Mouse (Mus musculus) ovary, adult 10 weeks (tissue): ENCODE measurements around the gene Mthfd2. TPM values are rescaled to one million over a fixed set of nuclear protein-coding genes. Genes with fewer than 3 reads are reported as not detected.

Experiments used
- polyA plus RNA-seq: library from polyadenylated mRNA; stranded (reverse); fragments of 350-450 nt; fragmentation: Illumina TruSeq; extraction: RNeasy Lipid Tissue Mini Kit (QIAGEN cat#74804); gene quantifications from one replicate; pipeline ENCODE4 v1.2.3, GENCODE M21; 2014

Mthfd2 gene
- polyA plus RNA-seq = 7.9 TPM

DNA sequence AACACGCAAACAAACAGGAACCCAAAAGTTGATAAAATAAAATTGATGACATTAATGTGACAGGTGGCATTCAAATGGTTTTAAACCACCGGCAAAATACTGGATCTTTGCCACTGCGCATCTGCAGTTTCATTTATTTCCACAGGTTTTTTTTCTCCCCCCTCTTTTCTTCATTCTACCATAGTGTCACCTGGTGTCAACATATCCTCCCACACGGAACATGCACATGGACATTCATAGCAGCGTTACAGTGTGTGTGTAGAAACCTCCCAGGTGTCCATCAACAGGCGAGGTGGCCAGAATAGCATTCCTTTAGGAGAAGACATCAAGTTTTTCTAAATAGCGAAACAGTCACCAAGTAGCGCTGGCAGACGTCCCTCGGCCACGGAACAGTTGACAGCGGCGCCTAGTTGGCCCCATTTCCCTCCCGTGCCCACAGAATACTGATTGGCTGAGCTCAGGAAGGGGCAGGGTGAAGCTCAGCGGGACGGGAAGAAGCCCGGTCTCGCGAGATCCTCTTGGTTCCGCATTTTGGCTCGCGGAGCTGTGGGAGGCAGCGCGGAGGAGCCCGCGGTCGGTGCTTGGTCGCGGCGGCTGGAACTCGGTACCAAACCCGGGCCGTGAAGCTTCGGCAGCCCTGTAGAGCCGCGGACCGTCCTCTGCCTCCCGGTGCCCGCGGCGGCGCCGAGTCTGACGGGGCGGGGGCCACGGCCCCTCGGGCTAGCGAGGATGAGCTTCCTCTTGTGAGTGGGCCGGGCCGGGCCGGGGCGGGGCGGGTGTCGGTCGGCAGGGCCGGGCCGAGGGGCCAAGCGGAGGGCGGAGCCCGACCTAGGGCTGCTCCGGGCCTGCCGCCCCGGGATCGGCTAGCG lies at the start of gene Mthfd2, which contains the start of gene Mob1a:
Gene Mthfd2 (minus strand): TSS at position 384 of the 869 bp plus-strand sequence.
Gene Mob1a (plus strand): TSS at position 492 of the 869 bp plus-strand sequence.

DNA sequence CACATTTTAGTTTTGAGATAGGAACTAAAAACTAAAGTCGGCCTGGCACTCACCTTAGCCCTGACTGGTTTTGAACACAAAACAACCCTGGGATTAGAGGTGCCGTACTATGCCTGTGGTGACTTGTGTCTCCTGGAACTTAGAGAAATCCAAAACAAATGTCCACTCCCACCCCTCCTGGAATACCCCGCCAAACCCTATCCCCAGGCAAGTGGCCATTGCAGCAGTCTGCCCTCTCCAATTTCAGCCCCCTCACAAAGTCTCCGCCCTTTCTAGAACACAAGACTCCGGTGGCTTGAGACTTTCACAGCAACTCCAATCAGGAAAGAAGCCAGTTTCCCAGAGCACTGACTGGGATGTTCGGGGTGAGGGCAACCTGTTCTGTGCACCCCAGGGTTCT lies 23.2 kb upstream of the Mthfd2 start, which contains the start of gene Bola3:
Gene Bola3 (plus strand): TSS at position 275 of the 400 bp plus-strand sequence.

Other genes with a start within 250 kb of the Mthfd2 start
- gene Pcgf1, start 248.0 kb downstream of the Mthfd2 start, polyA plus RNA-seq = 4.1 TPM
- not detected for gene Lbx2, start 239.5 kb downstream of the Mthfd2 start, polyA plus RNA-seq
- gene Ccdc142, start 224.3 kb downstream of the Mthfd2 start, polyA plus RNA-seq = not detected
- 1.2 TPM for gene Gm42688, start 224.3 kb downstream of the Mthfd2 start, polyA plus RNA-seq
- gene Mrpl53, start 216.9 kb downstream of the Mthfd2 start, polyA plus RNA-seq = 26.1 TPM
- 3.6 TPM for gene Mogs, start 210.4 kb downstream of the Mthfd2 start, polyA plus RNA-seq
- 1.7 TPM for gene Wbp1, start 204.3 kb downstream of the Mthfd2 start, polyA plus RNA-seq
- gene Ino80b, start 200.5 kb downstream of the Mthfd2 start, polyA plus RNA-seq = not detected
- gene Rtkn, start 190.4 kb downstream of the Mthfd2 start, polyA plus RNA-seq = not detected
- 0.40 TPM for gene Wdr54, start 169.5 kb downstream of the Mthfd2 start, polyA plus RNA-seq
- gene 1700003E16Rik, start 169.5 kb downstream of the Mthfd2 start, polyA plus RNA-seq = not detected
- gene Dctn1, start 160.0 kb downstream of the Mthfd2 start, polyA plus RNA-seq = 10.8 TPM
- gene Slc4a5, start 106.1 kb downstream of the Mthfd2 start, polyA plus RNA-seq = 0.34 TPM
- gene Mob1a, start 108 bp upstream of the Mthfd2 start, polyA plus RNA-seq = 248 TPM
- gene Bola3, start 23.2 kb upstream of the Mthfd2 start, polyA plus RNA-seq = 32.9 TPM
- gene Tet3, start 133.2 kb upstream of the Mthfd2 start, polyA plus RNA-seq = 19.6 TPM
- 21.2 TPM for gene Dguok, start 181.1 kb upstream of the Mthfd2 start, polyA plus RNA-seq
- 65.2 TPM for gene Actg2, start 210.4 kb upstream of the Mthfd2 start, polyA plus RNA-seq
- gene Stambp, start 246.8 kb upstream of the Mthfd2 start, polyA plus RNA-seq = 75.7 TPM